Mouse (Mus musculus): Measurements from ENCODE around the gene Cryba1.

GRCm38 (mm10) chr11:77705920-77706319, 19.2 kb downstream of the Cryba1 start:
- no peak for TF ChIP-seq CTCF (IDR thresholded peaks at IDR 0.05; ENCODE audit: low read depth, low read length)
- no peak for TF ChIP-seq POLR2A (IDR thresholded peaks at IDR 0.05; ENCODE audit: extremely low read depth, insufficient read depth, low read length)
